Mouse (Mus musculus) right cerebral cortex, postnatal 10 days (tissue): ENCODE measurements at regions not wholly inside any gene's neighbourhood (a gene's known extent, or its start where the extent isn't known, plus 50 kb on each side); places are given as distances from the start of the nearest gene placed in this dataset.

Experiments
- DNase-seq, 2 experiments: peaks; one replicate each; pipeline ENCODE4 v3.0.0; 2021; ENCODE audit warnings: low spot score in 2 of 2

- DNase-seq, result no peak
Measured at GRCm38 (mm10) chr1:71948686-71949085, 263.4 kb downstream of the Mreg start.

GRCm38 (mm10) chr1:71947506-71947905 is 264.6 kb downstream of the Mreg start:
- DNase-seq, result no peak

GRCm38 (mm10) chr1:71946911-71947310 is 265.2 kb downstream of the Mreg start:
- no peak for DNase-seq

GRCm38 (mm10) chr1:71945070-71945469 is 267.0 kb downstream of the Mreg start:
- peak in 1 of 2 experiments; percentile 26 for DNase-seq

- DNase-seq, result no peak
Measured at GRCm38 (mm10) chr1:71944531-71944930, 267.6 kb downstream of the Mreg start.

GRCm38 (mm10) chr1:71942145-71942544 is 270.0 kb downstream of the Mreg start:
- DNase-seq, result no peak

GRCm38 (mm10) chr1:71941688-71942087 is 270.4 kb downstream of the Mreg start:
- no peak for DNase-seq

GRCm38 (mm10) chr1:71940900-71941299 is 271.2 kb downstream of the Mreg start:
- DNase-seq, result no peak

GRCm38 (mm10) chr1:71938323-71939007 is 273.6 kb downstream of the Mreg start:
- no peak for DNase-seq

- no peak for DNase-seq
Measured at GRCm38 (mm10) chr1:71937922-71938321, 274.2 kb downstream of the Mreg start.

- DNase-seq, result no peak
Measured at GRCm38 (mm10) chr1:71937168-71937567, 274.9 kb downstream of the Mreg start.

GRCm38 (mm10) chr1:71936501-71937129 is 275.5 kb downstream of the Mreg start:
- no peak for DNase-seq

- DNase-seq, result no peak
Measured at GRCm38 (mm10) chr1:71925501-71925900, 272.5 kb upstream of the Fn1 start.

- DNase-seq, result no peak
Measured at GRCm38 (mm10) chr1:71924884-71925283, 271.9 kb upstream of the Fn1 start.

GRCm38 (mm10) chr1:71923731-71924130 is 270.7 kb upstream of the Fn1 start:
- DNase-seq, result no peak

- DNase-seq, result no peak
Measured at GRCm38 (mm10) chr1:71921456-71921855, 268.5 kb upstream of the Fn1 start.

- DNase-seq, result no peak
Measured at GRCm38 (mm10) chr1:71919891-71920290, 266.9 kb upstream of the Fn1 start.

- no peak for DNase-seq
Measured at GRCm38 (mm10) chr1:71917021-71917420, 264.0 kb upstream of the Fn1 start.

GRCm38 (mm10) chr1:71914439-71914838 is 261.4 kb upstream of the Fn1 start:
- DNase-seq, result no peak

GRCm38 (mm10) chr1:71913221-71913620 is 260.2 kb upstream of the Fn1 start:
- DNase-seq, result no peak

- DNase-seq, result no peak
Measured at GRCm38 (mm10) chr1:71912441-71912840, 259.4 kb upstream of the Fn1 start.

GRCm38 (mm10) chr1:71910125-71910524 is 257.1 kb upstream of the Fn1 start:
- no peak for DNase-seq

- no peak for DNase-seq
Measured at GRCm38 (mm10) chr1:71909508-71910124, 256.6 kb upstream of the Fn1 start.
